Mouse (Mus musculus) ZHBTc4 (cell line): ENCODE results near the gene Fam187b.

Experiments used
- DNase-seq: peaks from one replicate; pipeline ENCODE4 v3.0.0-alpha.2; 2011; ENCODE audit warnings: low read depth, low spot score

Fam187b gene

GRCm38 (mm10) chr7:30958109-30958865, 15.3 kb upstream of the Fam187b start:
- DNase-seq = peak; percentile 61

- DNase-seq = no peak
Measured at GRCm38 (mm10) chr7:30958866-30959487, 14.6 kb upstream of the Fam187b start.

DNA sequence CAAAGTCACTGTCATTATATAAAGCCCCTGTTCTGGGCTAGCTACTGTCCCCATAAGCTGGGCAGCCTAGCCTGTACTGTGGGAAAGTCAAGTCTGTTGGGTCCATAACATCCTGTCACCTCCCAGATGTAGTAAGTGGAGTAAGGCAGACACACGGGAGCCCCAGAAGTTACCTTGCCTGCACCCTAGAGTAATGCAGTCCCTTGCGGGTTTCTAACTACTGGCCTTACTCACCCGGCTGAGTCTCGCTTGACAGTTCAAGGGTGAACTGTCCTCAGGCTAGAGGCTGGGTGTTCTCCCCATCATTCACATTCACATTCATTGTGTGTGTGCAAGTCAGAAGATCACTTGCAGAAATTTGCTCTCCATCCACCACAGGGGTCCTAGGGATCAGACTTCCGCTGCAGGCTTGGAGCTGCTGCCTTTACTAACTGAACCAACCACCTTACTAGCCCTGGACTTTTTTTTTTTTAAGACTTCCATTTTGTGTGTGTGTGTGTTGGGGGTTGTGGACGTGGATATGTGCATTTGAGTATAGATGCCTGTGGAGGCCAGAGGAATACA, 13.7 kb upstream of the Fam187b start:
- DNase-seq = peak; percentile 61

GRCm38 (mm10) chr7:30962862-30963261, 10.7 kb upstream of the Fam187b start:
- DNase-seq = no peak

GRCm38 (mm10) chr7:30964366-30964765, 9.2 kb upstream of the Fam187b start:
- no peak for DNase-seq

DNA sequence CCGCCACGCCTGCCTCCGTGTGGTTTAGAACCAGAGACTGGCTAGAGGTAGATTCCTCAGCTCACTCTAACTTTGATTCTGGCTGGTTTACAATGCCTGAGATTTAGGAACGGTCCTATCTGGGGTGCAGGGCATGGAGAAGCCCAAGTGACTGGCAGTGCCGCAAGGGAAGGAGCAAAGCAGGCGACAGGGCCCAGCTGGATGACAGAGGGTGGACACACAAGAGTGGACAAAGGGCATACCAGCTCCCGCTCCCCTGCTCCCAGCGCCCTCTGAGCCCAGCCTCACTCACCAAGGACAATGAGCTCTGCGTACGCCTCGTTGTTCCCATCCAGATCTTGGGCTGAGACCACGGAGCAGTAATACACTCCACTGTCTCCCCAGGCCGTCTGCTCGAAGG, 7.9 kb upstream of the Fam187b start:
- no peak for DNase-seq

DNA sequence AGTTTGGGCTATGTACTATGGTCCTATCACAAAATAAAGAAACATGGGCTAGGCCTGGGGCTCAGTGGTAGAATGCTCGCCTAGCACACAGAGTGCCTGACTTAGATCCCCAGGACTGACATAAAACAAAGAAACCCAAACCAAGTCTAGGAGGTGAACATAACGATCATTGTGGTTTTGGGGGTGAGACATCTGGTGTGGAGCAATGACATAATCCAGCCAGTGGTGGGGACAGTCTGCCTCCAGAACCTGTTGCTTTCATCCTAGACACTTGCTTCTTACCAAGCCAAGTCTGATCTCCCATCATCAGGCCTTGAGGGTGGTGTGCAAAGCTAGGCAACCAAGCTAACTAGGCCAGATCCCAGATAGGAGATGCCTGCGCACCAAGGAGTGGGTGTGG, 6.9 kb upstream of the Fam187b start:
- no peak for DNase-seq

DNA sequence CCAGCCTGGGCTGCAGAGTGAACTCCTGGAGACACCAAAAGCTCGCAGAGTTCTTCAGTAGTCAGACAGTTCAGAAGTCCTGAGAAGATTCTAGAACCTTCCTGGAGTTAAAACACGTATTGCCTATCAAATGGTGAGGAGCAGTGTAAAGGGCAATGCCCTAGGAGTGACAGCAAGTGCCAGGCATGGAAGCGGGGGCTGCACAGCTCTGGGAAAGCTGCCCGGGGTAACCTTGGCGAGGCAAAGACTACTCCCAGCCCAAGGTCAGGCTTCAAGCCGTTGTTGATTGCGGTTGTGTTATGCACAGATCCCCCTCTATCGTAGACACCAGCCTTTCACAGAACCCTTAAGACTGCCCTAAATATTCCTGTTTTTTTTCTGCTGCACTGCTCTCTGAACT, 5.0 kb upstream of the Fam187b start:
- no peak for DNase-seq

GRCm38 (mm10) chr7:30969174-30969573, 4.4 kb upstream of the Fam187b start:
- DNase-seq = no peak

GRCm38 (mm10) chr7:30971901-30972300, 1.7 kb upstream of the Fam187b start:
- no peak for DNase-seq

DNA sequence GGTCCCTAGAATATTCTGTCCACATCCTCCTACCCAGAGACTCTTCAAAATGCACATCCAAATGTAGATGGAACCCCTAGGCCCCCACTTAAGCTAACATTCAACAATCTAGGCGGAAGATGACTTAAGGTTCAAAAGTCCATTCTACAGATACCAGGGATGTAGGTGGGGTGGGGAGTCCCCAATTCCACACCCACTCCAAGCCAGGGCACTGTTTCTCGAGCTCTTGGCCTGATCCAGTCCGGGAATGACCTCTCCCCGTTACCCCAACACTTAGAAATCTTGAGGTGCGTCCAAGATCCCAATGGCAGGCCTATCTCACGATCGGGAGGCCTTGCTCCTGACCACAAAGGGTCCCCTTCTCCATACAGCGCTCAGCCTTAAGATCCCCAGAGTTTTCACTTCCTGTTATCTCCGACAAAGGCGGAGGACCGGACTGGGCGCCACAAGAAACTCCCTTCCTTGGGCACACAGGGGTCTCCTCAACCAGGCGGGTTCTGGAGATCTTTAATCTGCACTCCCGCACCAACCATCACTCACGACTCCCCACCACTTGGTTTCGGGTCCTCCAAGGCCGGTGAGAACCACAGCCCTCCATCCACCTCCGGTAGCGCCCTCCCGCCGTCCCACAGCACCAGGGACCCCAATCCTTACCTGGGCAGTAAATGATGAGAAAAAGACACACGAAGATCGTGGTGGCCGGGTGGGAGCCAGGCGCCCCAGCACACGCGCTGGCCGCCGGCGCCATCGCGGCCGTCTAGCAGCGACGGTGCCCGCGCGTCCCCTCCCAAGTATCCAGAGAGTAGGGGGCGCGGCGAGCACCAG, 952 bp upstream of the Fam187b start:
- no peak for DNase-seq

- peak; percentile 70 for DNase-seq
Measured at GRCm38 (mm10) chr7:30973251-30973500, 414 bp upstream of the Fam187b start, which contains the start of gene Lsr. Gene Lsr (minus strand): TSS chr7:30973464.

DNA sequence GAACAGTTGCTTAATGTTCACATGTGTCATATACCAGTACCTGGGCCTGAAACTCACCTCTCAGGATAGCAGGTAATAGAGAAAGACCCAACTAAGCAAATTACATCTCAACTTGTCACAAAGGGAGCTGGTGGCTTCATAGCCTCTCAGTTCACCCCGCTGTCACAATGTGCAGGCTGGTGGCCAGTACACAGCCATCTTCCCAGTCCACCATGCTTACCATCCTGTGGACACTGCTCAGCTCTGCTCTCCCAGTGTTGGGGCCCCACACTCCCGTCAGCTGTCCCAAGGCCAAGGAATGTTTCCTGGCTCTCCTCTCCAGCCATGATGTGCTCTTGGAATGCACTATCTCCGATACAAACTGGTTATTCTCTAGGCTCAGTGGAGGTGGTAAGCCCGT, 8.1 kb downstream of the Fam187b start:
- no peak for DNase-seq

GRCm38 (mm10) chr7:30985357-30985756, 11.8 kb downstream of the Fam187b start:
- DNase-seq = no peak

DNA sequence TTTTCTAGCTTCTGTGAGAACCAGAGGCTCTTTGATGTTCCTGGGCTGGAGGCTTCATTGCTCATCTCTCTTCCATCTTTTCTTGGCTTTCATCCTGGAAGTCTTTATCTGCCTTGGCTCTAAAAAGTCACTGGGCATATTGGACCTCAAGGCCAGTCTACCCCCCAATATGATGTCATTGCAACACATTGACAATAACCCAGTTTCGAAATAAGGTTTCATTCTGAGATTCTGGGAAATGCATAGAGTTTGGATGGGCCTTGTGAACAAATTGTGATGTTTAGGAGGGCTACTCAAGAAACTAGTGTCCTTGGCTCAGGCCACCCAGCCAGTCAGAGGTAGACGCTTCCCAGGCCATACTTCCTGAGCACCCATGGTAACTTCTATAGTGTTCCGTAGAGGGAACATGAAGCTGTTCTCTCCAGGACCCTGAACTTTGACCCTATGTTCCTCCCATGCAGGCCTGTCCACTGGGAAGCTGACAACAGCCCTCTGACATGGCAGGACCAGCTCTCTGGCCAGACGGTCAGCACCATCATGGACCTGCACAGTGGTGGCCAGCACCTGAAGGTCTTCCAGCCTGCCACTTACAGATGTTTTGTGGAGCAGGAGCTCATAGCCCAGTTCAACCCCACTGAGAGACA, 15.1 kb downstream of the Fam187b start:
- DNase-seq = no peak

DNA sequence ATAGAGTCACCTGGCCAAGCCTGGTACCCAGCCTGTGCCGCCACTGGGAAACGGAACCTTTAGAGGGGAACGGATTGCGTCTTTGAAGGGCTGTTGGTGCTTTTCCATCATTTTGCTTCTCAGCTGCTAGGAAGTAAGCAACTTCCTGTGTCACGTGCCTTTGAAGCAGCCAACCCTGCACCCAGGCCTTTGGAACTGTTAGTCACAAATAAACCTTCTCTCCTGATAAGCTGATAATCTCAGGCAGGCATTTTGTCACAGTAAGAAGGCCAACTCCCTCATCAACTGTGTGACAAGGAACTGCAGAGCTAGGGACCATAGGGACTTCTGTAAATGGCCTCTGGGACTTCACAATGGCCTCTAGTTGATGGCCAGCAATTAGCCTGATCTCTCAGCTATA, 18.6 kb downstream of the Fam187b start:
- no peak for DNase-seq

DNA sequence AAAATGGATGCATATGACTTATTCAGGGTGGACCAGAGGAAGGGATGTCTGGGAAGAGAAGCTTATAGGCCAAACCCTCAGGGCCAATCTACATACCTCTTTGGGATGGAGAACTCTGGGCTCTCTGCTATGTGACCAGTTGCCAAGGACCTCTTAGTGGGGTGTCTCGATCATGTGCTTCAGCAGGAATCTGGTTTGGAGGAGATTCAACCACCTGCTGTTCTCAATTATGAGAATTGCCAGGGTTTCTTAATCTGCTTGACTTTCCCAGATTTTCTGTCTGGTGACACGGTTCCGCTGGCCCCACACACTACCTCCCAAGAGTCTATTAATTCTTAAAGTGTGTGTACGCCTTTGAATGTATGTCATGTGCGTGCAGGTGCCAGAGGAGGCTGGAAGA, 20.4 kb downstream of the Fam187b start:
- no peak for DNase-seq

DNA sequence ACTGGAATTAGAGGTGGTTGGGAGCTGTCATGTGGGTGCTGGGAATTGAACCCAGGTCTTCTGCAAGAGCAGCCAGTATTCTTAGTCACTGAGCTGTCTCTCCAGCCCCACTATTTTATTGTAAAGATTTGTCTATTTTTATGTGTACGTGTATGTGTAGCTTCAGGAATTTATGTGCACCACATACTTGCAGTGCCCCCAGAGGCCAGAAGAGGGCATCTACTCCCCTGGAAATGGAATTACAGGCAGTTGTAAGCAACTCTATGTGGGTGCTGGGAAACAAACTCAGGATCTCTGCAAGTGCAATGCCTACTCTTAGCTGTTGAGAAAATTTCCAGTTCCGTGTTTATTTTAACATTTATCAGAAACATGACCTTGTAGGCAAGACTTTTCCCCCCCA, 22.9 kb downstream of the Fam187b start:
- DNase-seq = peak; percentile 53

DNA sequence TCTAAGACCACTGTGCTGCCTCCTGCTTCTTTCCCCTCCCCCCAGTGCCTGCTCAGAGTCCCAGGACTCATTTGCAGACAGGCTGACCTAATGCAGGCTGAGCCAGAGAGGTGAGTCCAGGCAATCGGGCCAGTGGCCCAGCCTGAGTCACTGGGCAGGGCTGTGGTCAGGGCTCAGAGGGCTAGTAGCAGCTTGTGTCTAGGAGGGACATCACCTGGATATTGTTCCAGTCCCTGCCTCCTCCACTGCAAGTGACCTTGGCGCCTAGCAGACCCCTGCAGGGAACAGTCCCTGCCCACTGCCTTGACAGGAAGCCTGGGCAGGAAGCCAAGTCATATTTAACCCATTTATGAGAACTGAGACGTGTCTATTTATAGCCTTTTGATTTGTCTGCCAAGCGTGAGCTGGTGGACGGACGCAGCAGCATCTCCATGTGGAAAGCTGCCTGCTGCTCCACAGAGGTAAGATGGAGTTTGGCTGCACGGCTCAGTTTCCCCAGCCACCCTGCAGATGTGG, 27.0 kb downstream of the Fam187b start:
- DNase-seq = no peak

DNA sequence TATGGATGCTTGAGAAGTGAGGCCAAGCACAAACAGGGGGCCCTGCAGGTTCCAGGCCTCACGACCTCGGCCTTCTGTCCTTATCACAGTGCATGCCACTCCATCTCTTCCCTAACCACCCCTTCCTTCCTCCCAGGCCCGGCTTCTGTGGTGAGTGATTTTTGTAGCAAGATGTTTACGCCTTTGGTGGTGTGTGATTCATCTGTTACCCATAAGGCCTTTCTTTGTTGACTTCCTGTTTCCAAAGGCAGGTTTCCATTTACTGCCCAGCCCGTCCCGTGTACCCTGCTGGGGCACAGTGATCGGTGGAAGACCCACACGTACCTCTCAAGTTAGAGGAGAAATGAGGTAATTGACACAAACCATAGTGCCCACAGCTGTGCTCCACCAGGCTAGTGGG, 29.1 kb downstream of the Fam187b start:
- DNase-seq = no peak

GRCm38 (mm10) chr7:31007775-31008174, 34.2 kb downstream of the Fam187b start:
- DNase-seq = no peak

- no peak for DNase-seq
Measured at GRCm38 (mm10) chr7:31008175-31008574, 34.6 kb downstream of the Fam187b start.
